Mouse (Mus musculus): ENCODE measurements around the gene Srl.

- TF ChIP-seq CTCF (conservative IDR thresholded peaks at IDR 0.05; ENCODE audit: insufficient read depth, insufficient read length, low read depth, low read length) (no peak), POLR2A (IDR thresholded peaks at IDR 0.05; ENCODE audit: low read depth, low read length) (no peak)
Observed at GRCm38 (mm10) chr16:4590236-4590635, 48.6 kb upstream of the Srl start.
